Mouse (Mus musculus): Measurements from ENCODE around the gene Bcas3. TPM values are rescaled to one million over a fixed set of nuclear protein-coding genes. Genes with fewer than 3 reads are reported as not detected.
A peak's percentile ranks its signal among the peaks of the same experiment; 100 is the strongest.

Bcas3 gene
- polyA plus RNA-seq, 1 experiment from 2014 or later, result 31.2 TPM

GRCm38 (mm10) chr11:85469526-85469925, 116.6 kb downstream of the Bcas3 start:
- no peak overlapping the region for H3K27ac ChIP-seq (replicated peaks; ENCODE audit: low read depth, low read length)
- H3K4me1 ChIP-seq (ENCODE audit: control insufficient read depth, insufficient read depth, low read length), result no peaks in the 10 kb centered on the region
- no peak overlapping the region for H3K9ac ChIP-seq (replicated peaks; ENCODE audit: low read length)
- no peaks in the 10 kb centered on the region for H3K9me3 ChIP-seq (replicated peaks; ENCODE audit: control insufficient read depth, low read length)
- no peaks in the 10 kb centered on the region for H3K27me3 ChIP-seq (ENCODE audit: control insufficient read depth, insufficient read depth, low read length)
- H3K36me3 ChIP-seq (replicated peaks; ENCODE audit: control insufficient read depth, insufficient read depth, low read depth, low read length), result no peaks in the 10 kb centered on the region
- no peak overlapping the region for H3K4me3 ChIP-seq (ENCODE audit: low read depth, low read length)
- 61% methylated on average over 1 of the region's 1 CpGs for WGBS
- no peak overlapping the region for H3K4me2 ChIP-seq (ENCODE audit: low read depth, low read length)
- ATAC-seq (replicated peaks; ENCODE audit: insufficient number of reproducible peaks, low FRiP score, low TSS enrichment, low read depth), result no peak
- peak; percentile 76 for DNase-seq (ENCODE audit: low spot score)

GRCm38 (mm10) chr11:85470508-85470907, 117.5 kb downstream of the Bcas3 start:
- Histone ChIP-seq H3K27me3 (ENCODE audit: control insufficient read depth, insufficient read depth, low read length) (no peaks in the 10 kb centered on the region), H3K4me3 (ENCODE audit: low read depth, low read length) (no peak overlapping the region), H3K9me3 (replicated peaks; ENCODE audit: control insufficient read depth, low read length) (no peaks in the 10 kb centered on the region), H3K4me1 (ENCODE audit: control insufficient read depth, insufficient read depth, low read length) (no peaks in the 10 kb centered on the region), H3K4me2 (ENCODE audit: low read depth, low read length) (no peak overlapping the region), H3K27ac (replicated peaks; ENCODE audit: low read depth, low read length) (no peak overlapping the region), H3K36me3 (replicated peaks; ENCODE audit: control insufficient read depth, insufficient read depth, low read depth, low read length) (no peaks in the 10 kb centered on the region), H3K9ac (replicated peaks; ENCODE audit: low read length) (no peak overlapping the region)
- ATAC-seq (replicated peaks; ENCODE audit: insufficient number of reproducible peaks, low FRiP score, low TSS enrichment, low read depth) (no peak), DNase-seq (ENCODE audit: low spot score) (no peak)
- WGBS, result 46% methylated on average over 4 of the region's 4 CpGs

DNA sequence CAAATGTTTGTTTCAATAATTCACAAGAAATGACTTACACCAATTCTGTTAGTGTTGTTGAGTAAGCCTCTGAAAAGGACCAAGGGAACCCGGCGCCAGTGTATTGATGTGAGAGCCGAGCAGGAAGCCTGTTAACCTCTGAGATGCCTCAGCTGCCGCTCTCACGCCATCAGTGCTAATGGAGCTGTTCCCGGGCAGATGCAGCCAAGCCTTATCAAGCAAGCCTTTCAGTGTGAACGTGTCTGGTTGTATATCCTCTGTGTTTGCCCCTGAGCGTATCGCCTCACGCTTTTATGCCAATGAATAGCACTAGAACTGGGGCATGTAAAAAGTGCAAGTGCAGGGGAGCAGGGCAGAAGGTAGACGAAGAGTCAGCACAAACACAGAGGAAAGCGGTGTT, 121.4 kb downstream of the Bcas3 start:
- Histone ChIP-seq H3K4me2 (ENCODE audit: low read depth, low read length) (no peak overlapping the region), H3K9me3 (replicated peaks; ENCODE audit: control insufficient read depth, low read length) (no peaks in the 10 kb centered on the region), H3K4me3 (ENCODE audit: low read depth, low read length) (no peak overlapping the region), H3K4me1 (ENCODE audit: control insufficient read depth, insufficient read depth, low read length) (no peaks in the 10 kb centered on the region), H3K27me3 (ENCODE audit: control insufficient read depth, insufficient read depth, low read length) (no peaks in the 10 kb centered on the region), H3K9ac (replicated peaks; ENCODE audit: low read length) (no peak overlapping the region), H3K36me3 (replicated peaks; ENCODE audit: control insufficient read depth, insufficient read depth, low read depth, low read length) (no peaks in the 10 kb centered on the region), H3K27ac (replicated peaks; ENCODE audit: low read depth, low read length) (0 out of 2 replicates have a peak overlapping the region, but pooled peaks have one; percentile 13)
- ATAC-seq (replicated peaks; ENCODE audit: insufficient number of reproducible peaks, low FRiP score, low TSS enrichment, low read depth), result no peak
- no peak for DNase-seq (ENCODE audit: low spot score)
- WGBS, result 48% methylated on average over 12 of the region's 12 CpGs

GRCm38 (mm10) chr11:85482737-85483467, 129.9 kb downstream of the Bcas3 start:
- Histone ChIP-seq H3K4me2 (ENCODE audit: low read depth, low read length) (no peak overlapping the region), H3K36me3 (replicated peaks; ENCODE audit: control insufficient read depth, insufficient read depth, low read depth, low read length) (no peaks in the 10 kb centered on the region), H3K9ac (replicated peaks; ENCODE audit: low read length) (no peak overlapping the region), H3K9me3 (replicated peaks; ENCODE audit: control insufficient read depth, low read length) (no peaks in the 10 kb centered on the region), H3K4me1 (ENCODE audit: control insufficient read depth, insufficient read depth, low read length) (no peaks in the 10 kb centered on the region), H3K4me3 (ENCODE audit: low read depth, low read length) (no peak overlapping the region), H3K27me3 (ENCODE audit: control insufficient read depth, insufficient read depth, low read length) (no peaks in the 10 kb centered on the region), H3K27ac (replicated peaks; ENCODE audit: low read depth, low read length) (no peak overlapping the region)
- WGBS, result 71% methylated on average over 6 of the region's 6 CpGs
- ATAC-seq (replicated peaks; ENCODE audit: insufficient number of reproducible peaks, low FRiP score, low TSS enrichment, low read depth), result no peak
- DNase-seq (ENCODE audit: low spot score), result no peak

GRCm38 (mm10) chr11:85485197-85485940, 132.4 kb downstream of the Bcas3 start:
- WGBS, result 86% methylated on average over 6 of the region's 6 CpGs
- ATAC-seq (replicated peaks; ENCODE audit: insufficient number of reproducible peaks, low FRiP score, low TSS enrichment, low read depth) (no peak), DNase-seq (ENCODE audit: low spot score) (no peak)
- H3K27me3 ChIP-seq (ENCODE audit: control insufficient read depth, insufficient read depth, low read length), result no peaks in the 10 kb centered on the region
- no peaks in the 10 kb centered on the region for H3K9me3 ChIP-seq (replicated peaks; ENCODE audit: control insufficient read depth, low read length)
- H3K4me1 ChIP-seq (ENCODE audit: control insufficient read depth, insufficient read depth, low read length), result no peaks in the 10 kb centered on the region
- H3K27ac ChIP-seq (replicated peaks; ENCODE audit: low read depth, low read length), result no peak overlapping the region
- H3K9ac ChIP-seq (replicated peaks; ENCODE audit: low read length), result no peak overlapping the region
- H3K4me3 ChIP-seq (ENCODE audit: low read depth, low read length), result no peak overlapping the region
- no peak overlapping the region for H3K4me2 ChIP-seq (ENCODE audit: low read depth, low read length)
- H3K36me3 ChIP-seq (replicated peaks; ENCODE audit: control insufficient read depth, insufficient read depth, low read depth, low read length), result no peaks in the 10 kb centered on the region

DNA sequence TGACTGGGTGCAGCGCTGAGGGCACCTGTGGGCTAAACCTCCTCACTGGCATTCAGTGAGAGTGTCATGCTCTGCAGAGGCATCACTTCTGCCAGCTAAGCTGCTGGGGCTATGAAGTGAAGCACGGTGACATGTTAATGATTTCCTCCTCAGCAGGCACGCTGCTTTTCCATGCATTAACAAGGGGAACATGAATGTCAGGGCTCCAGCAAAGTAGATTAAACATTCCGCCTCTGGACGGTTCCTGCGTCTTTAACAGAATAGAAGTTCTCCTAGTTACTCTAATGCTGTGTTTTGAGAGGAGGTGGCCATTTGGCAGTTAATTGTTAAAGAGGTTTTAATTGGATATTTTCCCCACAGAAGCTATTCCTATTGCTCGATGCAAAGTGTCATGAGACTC, 134.5 kb downstream of the Bcas3 start:
- WGBS, result 56% methylated on average over 7 of the region's 7 CpGs
- no peak overlapping the region for H3K27ac ChIP-seq (replicated peaks; ENCODE audit: low read depth, low read length)
- no peak for DNase-seq (ENCODE audit: low spot score)
- H3K9me3 ChIP-seq (replicated peaks; ENCODE audit: control insufficient read depth, low read length), result no peaks in the 10 kb centered on the region
- no peak overlapping the region for H3K4me3 ChIP-seq (ENCODE audit: low read depth, low read length)
- no peak for ATAC-seq (replicated peaks; ENCODE audit: insufficient number of reproducible peaks, low FRiP score, low TSS enrichment, low read depth)
- no peaks in the 10 kb centered on the region for H3K27me3 ChIP-seq (ENCODE audit: control insufficient read depth, insufficient read depth, low read length)
- H3K4me1 ChIP-seq (ENCODE audit: control insufficient read depth, insufficient read depth, low read length), result 0 out of 2 replicates have a peak, but pooled peaks cover 2% of the 10 kb centered on the region
- H3K9ac ChIP-seq (replicated peaks; ENCODE audit: low read length), result no peak overlapping the region
- H3K4me2 ChIP-seq (ENCODE audit: low read depth, low read length), result no peak overlapping the region
- no peaks in the 10 kb centered on the region for H3K36me3 ChIP-seq (replicated peaks; ENCODE audit: control insufficient read depth, insufficient read depth, low read depth, low read length)

- Histone ChIP-seq H3K36me3 (replicated peaks; ENCODE audit: control insufficient read depth, insufficient read depth, low read depth, low read length) (no peaks in the 10 kb centered on the region), H3K4me2 (ENCODE audit: low read depth, low read length) (no peak overlapping the region; the same call in 1 of the 2 replicates), H3K4me1 (ENCODE audit: control insufficient read depth, insufficient read depth, low read length) (0 out of 2 replicates have a peak, but pooled peaks cover 2% of the 10 kb centered on the region), H3K27ac (replicated peaks; ENCODE audit: low read depth, low read length) (no peak overlapping the region), H3K4me3 (ENCODE audit: low read depth, low read length) (no peak overlapping the region), H3K9me3 (replicated peaks; ENCODE audit: control insufficient read depth, low read length) (no peaks in the 10 kb centered on the region), H3K9ac (replicated peaks; ENCODE audit: low read length) (no peak overlapping the region), H3K27me3 (ENCODE audit: control insufficient read depth, insufficient read depth, low read length) (no peaks in the 10 kb centered on the region)
- peak; percentile 41 for DNase-seq (ENCODE audit: low spot score)
- WGBS, result 35% methylated on average over 12 of the region's 12 CpGs
- ATAC-seq (replicated peaks; ENCODE audit: insufficient number of reproducible peaks, low FRiP score, low TSS enrichment, low read depth), result no peak
These were observed 139.3 kb downstream of the Bcas3 start for GRCm38 (mm10) chr11:85492231-85492630.

GRCm38 (mm10) chr11:85492666-85493065, 139.7 kb downstream of the Bcas3 start:
- no peak overlapping the region for H3K4me2 ChIP-seq (ENCODE audit: low read depth, low read length)
- H3K9ac ChIP-seq (replicated peaks; ENCODE audit: low read length), result no peak overlapping the region
- WGBS, result 57% methylated on average over 3 of the region's 3 CpGs
- ATAC-seq (replicated peaks; ENCODE audit: insufficient number of reproducible peaks, low FRiP score, low TSS enrichment, low read depth) (no peak), DNase-seq (ENCODE audit: low spot score) (no peak)
- no peak overlapping the region for H3K27ac ChIP-seq (replicated peaks; ENCODE audit: low read depth, low read length)
- no peak overlapping the region for H3K4me3 ChIP-seq (ENCODE audit: low read depth, low read length)
- H3K36me3 ChIP-seq (replicated peaks; ENCODE audit: control insufficient read depth, insufficient read depth, low read depth, low read length), result no peaks in the 10 kb centered on the region
- no peaks in the 10 kb centered on the region for H3K9me3 ChIP-seq (replicated peaks; ENCODE audit: control insufficient read depth, low read length)
- no peaks in the 10 kb centered on the region for H3K27me3 ChIP-seq (ENCODE audit: control insufficient read depth, insufficient read depth, low read length)
- 0 out of 2 replicates have a peak, but pooled peaks cover 2% of the 10 kb centered on the region for H3K4me1 ChIP-seq (ENCODE audit: control insufficient read depth, insufficient read depth, low read length)
